Mouse (Mus musculus): Measurements from ENCODE around the gene Abi3. TPM values are rescaled to one million over a fixed set of nuclear protein-coding genes. Genes with fewer than 3 reads are reported as not detected.
A peak's percentile ranks its signal among the peaks of the same experiment; 100 is the strongest.

Abi3 gene
- polyA plus RNA-seq, 1 experiment: 8.1 TPM

GRCm38 (mm10) chr11:95826317-95827167, 15.7 kb downstream of the Abi3 start:
- DNase-seq (ENCODE audit: low spot score): no peak

- no peak for DNase-seq (ENCODE audit: low spot score)
Observed at GRCm38 (mm10) chr11:95825625-95826024, 16.7 kb downstream of the Abi3 start.

GRCm38 (mm10) chr11:95824877-95825243, 17.4 kb downstream of the Abi3 start:
- DNase-seq (ENCODE audit: low spot score): no peak

- DNase-seq (ENCODE audit: low spot score): peak; percentile 86
Observed at GRCm38 (mm10) chr11:95824071-95824876, 18.0 kb downstream of the Abi3 start, which contains the start of gene Phospho1. Gene Phospho1, plus strand, starts transcription at chr11:95824499.

- DNase-seq (ENCODE audit: low spot score): no peak
Observed at GRCm38 (mm10) chr11:95822437-95822836, 19.8 kb downstream of the Abi3 start.

- DNase-seq (ENCODE audit: low spot score): no peak
Observed at GRCm38 (mm10) chr11:95821511-95821910, 20.8 kb downstream of the Abi3 start.

- DNase-seq (ENCODE audit: low spot score): no peak
Observed at GRCm38 (mm10) chr11:95819138-95819537, 23.1 kb downstream of the Abi3 start.

- no peak for DNase-seq (ENCODE audit: low spot score)
Observed at GRCm38 (mm10) chr11:95815412-95815811, 26.9 kb downstream of the Abi3 start.

GRCm38 (mm10) chr11:95814857-95815256, 27.4 kb downstream of the Abi3 start:
- DNase-seq (ENCODE audit: low spot score): no peak

GRCm38 (mm10) chr11:95814101-95814500, 28.2 kb downstream of the Abi3 start:
- DNase-seq (ENCODE audit: low spot score): no peak

- DNase-seq (ENCODE audit: low spot score): no peak
Observed at GRCm38 (mm10) chr11:95812224-95812623, 30.1 kb downstream of the Abi3 start.

- no peak for DNase-seq (ENCODE audit: low spot score)
Observed at GRCm38 (mm10) chr11:95811741-95812140, 30.5 kb downstream of the Abi3 start.

- DNase-seq (ENCODE audit: low spot score): no peak
Observed at GRCm38 (mm10) chr11:95810828-95811227, 31.4 kb downstream of the Abi3 start.

GRCm38 (mm10) chr11:95809603-95810002, 32.7 kb downstream of the Abi3 start:
- no peak for DNase-seq (ENCODE audit: low spot score)

- no peak for DNase-seq (ENCODE audit: low spot score)
Observed at GRCm38 (mm10) chr11:95808448-95809011, 33.7 kb downstream of the Abi3 start.

GRCm38 (mm10) chr11:95807884-95808283, 34.4 kb downstream of the Abi3 start:
- no peak for DNase-seq (ENCODE audit: low spot score)

GRCm38 (mm10) chr11:95805527-95805926, 36.7 kb downstream of the Abi3 start:
- DNase-seq (ENCODE audit: low spot score): no peak

GRCm38 (mm10) chr11:95805010-95805409, 37.3 kb downstream of the Abi3 start:
- DNase-seq (ENCODE audit: low spot score): no peak

GRCm38 (mm10) chr11:95795582-95795981, 46.7 kb downstream of the Abi3 start:
- no peak for DNase-seq (ENCODE audit: low spot score)

GRCm38 (mm10) chr11:95794201-95794600, 48.1 kb downstream of the Abi3 start:
- DNase-seq (ENCODE audit: low spot score): no peak

- DNase-seq (ENCODE audit: low spot score): no peak
Observed at GRCm38 (mm10) chr11:95792950-95793509, 49.2 kb downstream of the Abi3 start.

- DNase-seq (ENCODE audit: low spot score): no peak
Observed at GRCm38 (mm10) chr11:95791787-95792186, 50.5 kb downstream of the Abi3 start.
